Comparison of ENCODE assay signal across 9 mouse cellular contexts in the genomic region with DNA sequence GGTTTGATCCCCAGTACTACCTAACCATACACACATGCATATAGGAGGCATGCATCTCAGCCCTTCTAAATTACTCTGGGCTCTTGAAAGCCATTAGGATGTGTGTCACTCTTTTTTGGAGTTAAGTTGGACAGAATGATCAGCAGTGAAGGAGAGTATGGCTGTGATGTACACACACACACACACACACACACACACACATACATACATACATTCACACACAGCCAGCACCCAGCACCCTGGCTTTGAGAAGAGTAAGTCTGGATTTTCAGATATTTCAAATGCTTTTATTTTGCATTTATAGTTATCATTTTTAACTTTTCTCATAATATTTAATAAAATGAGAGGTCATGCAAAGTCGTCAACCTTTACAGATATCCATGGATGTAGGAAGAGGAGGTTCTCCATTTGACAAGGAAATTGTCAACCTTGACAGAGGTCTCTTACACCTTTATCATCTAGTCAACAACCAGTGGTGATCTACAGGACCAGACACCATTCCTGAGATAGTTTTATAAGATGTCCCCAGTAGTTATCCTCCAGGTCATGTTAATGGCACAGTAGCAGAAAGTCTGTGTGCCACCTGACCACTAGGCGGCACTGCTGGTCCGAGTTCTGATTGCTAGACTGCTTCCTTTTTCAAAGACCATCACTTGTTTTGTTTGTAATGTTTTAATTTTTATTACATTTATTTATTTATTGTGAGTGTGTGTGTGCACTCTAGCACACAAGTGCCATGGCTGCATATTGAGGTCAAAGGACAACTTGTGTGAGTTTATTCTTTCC. TPM values are rescaled to one million over a fixed set of nuclear protein-coding genes. Genes with fewer than 3 reads are reported as not detected.
A peak's percentile ranks its signal among the peaks of the same experiment; 100 is the strongest.
DNase-seq lines count a peak whose midpoint lies in the region; ATAC-seq lines count a peak whose summit lies in the region.
"Had no signal": no experiment of that assay in that cellular context is flagged by ENCODE, and none has a peak within 500 bp of the region (broad histone marks: within the 10 kb centered on the region; RNA-seq: fewer than 3 reads in every experiment).

No protein-coding gene starts in this region.

- H3K36me3 ChIP-seq in forebrain, embryonic 12.5 days (replicated peaks): peaks cover 14% of the 10 kb centered on the region
- no peaks in the 10 kb centered on the region for H3K36me3 ChIP-seq in hindbrain, embryonic 11.5 days (ENCODE audit: control insufficient read depth, insufficient read depth, low read length)
- peaks cover 13% of the 10 kb centered on the region for H3K36me3 ChIP-seq in midbrain, embryonic 10.5 days
- H3K36me3 ChIP-seq: liver, embryonic 15.5 days had no signal

- H3K4me1 ChIP-seq in forebrain, embryonic 12.5 days: peaks cover 14% of the 10 kb centered on the region
- H3K4me1 ChIP-seq in hindbrain, embryonic 11.5 days (replicated peaks; ENCODE audit: control insufficient read depth, insufficient read depth, low read length): no peaks in the 10 kb centered on the region
- H3K4me1 ChIP-seq in midbrain, embryonic 10.5 days: peaks cover 22% of the 10 kb centered on the region
- H3K4me1 ChIP-seq: liver, embryonic 15.5 days had no signal

- peak; percentile 54; the same call in 1 of the 2 replicates for ATAC-seq in forebrain, embryonic 12.5 days (ENCODE audit: low FRiP score)
- no peak for ATAC-seq in hindbrain, embryonic 11.5 days (ENCODE audit: low FRiP score)

- WGBS in forebrain, embryonic 12.5 days: 33% methylated on average over 3 of the region's 3 CpGs
- 31% methylated on average over 3 of the region's 3 CpGs for WGBS in hindbrain, embryonic 11.5 days
- WGBS in midbrain, embryonic 10.5 days: 36% methylated on average over 3 of the region's 3 CpGs

- no peaks in the 10 kb centered on the region for H3K9me3 ChIP-seq in forebrain, embryonic 12.5 days
- H3K9me3 ChIP-seq in hindbrain, embryonic 11.5 days (ENCODE audit: control insufficient read depth, low read length): no peaks in the 10 kb centered on the region
- H3K9me3 ChIP-seq in midbrain, embryonic 10.5 days (replicated peaks): no peaks in the 10 kb centered on the region
- H3K9me3 ChIP-seq: liver, embryonic 15.5 days had no signal

- H3K4me3 ChIP-seq in forebrain, embryonic 12.5 days (replicated peaks): no peak overlapping the region
- no peak overlapping the region for H3K4me3 ChIP-seq in hindbrain, embryonic 11.5 days (ENCODE audit: low read depth, low read length)
- H3K4me3 ChIP-seq in midbrain, embryonic 10.5 days: no peak overlapping the region
- H3K4me3 ChIP-seq: liver, embryonic 15.5 days had no signal

- no peak overlapping the region for H3K9ac ChIP-seq in forebrain, embryonic 12.5 days
- H3K9ac ChIP-seq in hindbrain, embryonic 11.5 days (ENCODE audit: low read depth, low read length): no peak overlapping the region
- H3K9ac ChIP-seq: liver, embryonic 15.5 days had no signal

- no peak overlapping the region for H3K4me2 ChIP-seq in forebrain, embryonic 12.5 days
- H3K4me2 ChIP-seq in hindbrain, embryonic 11.5 days (replicated peaks; ENCODE audit: low read depth, low read length): no peak overlapping the region
- H3K4me2 ChIP-seq: liver, embryonic 15.5 days had no signal

- no peaks in the 10 kb centered on the region for H3K27me3 ChIP-seq in forebrain, embryonic 12.5 days
- no peaks in the 10 kb centered on the region for H3K27me3 ChIP-seq in hindbrain, embryonic 11.5 days (ENCODE audit: control insufficient read depth, insufficient read depth, low read length)
- no peaks in the 10 kb centered on the region for H3K27me3 ChIP-seq in midbrain, embryonic 10.5 days (ENCODE audit: low read depth, poor library complexity, severe bottlenecking)
- H3K27me3 ChIP-seq: liver, embryonic 15.5 days had no signal

- no peak overlapping the region for H3K27ac ChIP-seq in forebrain, embryonic 12.5 days
- no peak overlapping the region for H3K27ac ChIP-seq in hindbrain, embryonic 11.5 days (ENCODE audit: low read depth, low read length)
- H3K27ac ChIP-seq in midbrain, embryonic 10.5 days (replicated peaks): no peak overlapping the region
- H3K27ac ChIP-seq: liver, embryonic 15.5 days had no signal

- peak; percentile 88 for DNase-seq in NIH3T3 (ENCODE audit: low read depth)
- DNase-seq in c-Kit-positive CD71-positive TER-119-positive erythroid progenitor cells, embryonic 14.5 days (ENCODE audit: low spot score): peak; percentile 74
- DNase-seq in hindbrain, embryonic 11.5 days (ENCODE audit: low spot score): peak; percentile 80
- peak; percentile 38 for DNase-seq in left cerebral cortex, adult 11 months (ENCODE audit: low spot score)
- DNase-seq in midbrain, embryonic 10.5 days (ENCODE audit: low spot score): peak; percentile 62
- DNase-seq in right cerebral cortex, postnatal 36 days (ENCODE audit: low spot score in 2 of 2): peak; percentile 47 to 52
- DNase-seq in Muller cell, postnatal 12 days (ENCODE audit: inconsistent ontology term): no peak

RNA-seq across cellular contexts. Expression of gene Fam117b, which starts 29.3 kb away (rescaled TPM):
- 23.4 and 25.0 TPM in 2 replicates for polyA plus RNA-seq in forebrain, embryonic 12.5 days (2016; fragmentation: Nextera tagmentation; extraction: Ambion mirVana)
- polyA plus RNA-seq in hindbrain, embryonic 11.5 days (2014; fragmentation: Nextera tagmentation; extraction: Ambion mirVana): 20.2 and 20.8 TPM in 2 replicates
- 8.5 and 11.3 TPM in 2 replicates for polyA plus RNA-seq in midbrain, embryonic 10.5 days (2016; fragmentation: Nextera tagmentation; extraction: Ambion mirVana)
